Mouse (Mus musculus): ENCODE data around the gene Phf10.
A peak's percentile ranks its signal among the peaks of the same experiment; 100 is the strongest.
"Not testable (repeated sequence)": the region's sequence is repeated elsewhere in the genome, so short reads cannot be mapped to it uniquely, and the experiment has no call there.

Phf10 gene

DNA sequence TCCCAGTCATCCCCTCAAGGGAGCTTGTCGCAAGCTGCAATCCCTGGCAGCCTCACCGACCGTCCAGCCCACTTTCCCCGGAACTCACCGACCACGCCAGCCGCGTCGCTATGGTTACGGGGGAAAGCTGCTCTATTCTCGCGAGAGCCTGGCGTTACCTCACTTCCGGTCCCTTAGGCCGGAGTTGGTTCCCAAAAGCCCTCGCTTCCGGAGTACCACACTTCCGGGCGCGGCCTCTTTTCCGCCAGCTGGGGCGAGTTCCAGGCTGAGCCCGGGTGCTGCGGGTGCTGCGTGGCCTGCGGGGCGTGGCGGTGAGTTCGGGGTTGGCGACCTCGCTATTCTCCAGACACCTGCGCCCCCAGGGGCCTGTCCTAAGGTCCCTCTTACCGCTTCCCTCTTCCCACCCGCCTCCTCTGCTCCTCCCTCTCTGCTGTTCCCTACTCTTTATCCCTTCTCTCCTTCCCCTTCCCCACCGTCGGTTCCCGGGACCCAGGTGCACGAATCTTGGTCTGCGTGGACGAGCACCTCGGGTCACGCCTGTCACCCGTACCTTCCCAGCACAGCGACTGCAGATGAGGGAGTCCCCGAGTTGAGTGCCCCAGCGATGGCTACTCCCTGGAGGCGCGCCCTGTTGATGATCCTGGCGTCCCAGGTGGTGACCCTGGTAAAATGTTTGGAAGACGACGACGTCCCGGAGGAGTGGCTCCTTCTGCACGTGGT, 17.9 kb downstream of the Phf10 start, which contains the start of the genes Wdr27 and 1600012H06Rik:
Wdr27 (minus strand) TSS at position 150 of the 720 bp plus-strand sequence.
1600012H06Rik (plus strand) TSS at position 176 of the 720 bp plus-strand sequence.
- DNase-seq (ENCODE audit: low read depth, low spot score) = peak; percentile 98

- DNase-seq (ENCODE audit: low read depth, low spot score) = not testable (repeated sequence)
These were observed 18.9 kb downstream of the Phf10 start for GRCm38 (mm10) chr17:14942181-14942580.

DNA sequence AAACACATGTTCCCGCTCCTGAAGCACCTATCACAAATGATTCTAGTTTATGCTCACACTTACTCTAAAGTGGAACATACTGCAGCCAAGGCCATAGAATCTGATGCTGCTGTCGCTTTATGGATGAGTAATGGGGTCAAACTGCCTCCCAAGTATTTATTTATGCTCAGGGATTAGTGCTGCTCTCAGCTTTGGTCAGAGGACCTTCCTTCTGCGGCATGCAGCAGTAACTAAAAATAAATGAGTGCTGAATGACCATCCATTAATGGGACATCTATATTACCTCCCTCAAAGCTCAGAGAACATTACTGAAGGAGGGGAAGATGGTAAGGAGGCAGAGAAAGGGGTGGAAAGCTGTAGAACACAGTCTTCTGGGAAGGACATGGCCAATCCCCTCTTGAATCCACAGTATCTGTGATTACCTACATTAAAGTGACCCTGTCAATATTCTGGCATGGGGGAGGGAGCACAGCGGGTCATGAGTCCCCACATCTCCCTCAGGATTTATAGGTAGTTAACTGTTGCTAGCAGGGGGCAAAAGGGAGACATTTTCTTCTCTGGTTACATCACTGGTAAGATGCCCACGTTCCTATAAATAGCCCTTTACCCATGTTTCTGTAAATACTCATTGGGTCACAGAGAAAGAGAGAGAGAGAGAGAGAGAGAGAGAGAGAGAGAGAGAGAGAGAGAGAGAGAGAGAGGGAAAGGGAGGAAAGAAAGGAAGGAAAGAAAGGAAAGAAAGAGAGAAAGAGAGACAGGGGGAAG, 25.1 kb downstream of the Phf10 start:
- no peak for DNase-seq (ENCODE audit: low read depth, low spot score)

- not testable (repeated sequence) for DNase-seq (ENCODE audit: low read depth, low spot score)
These were observed 25.8 kb downstream of the Phf10 start for GRCm38 (mm10) chr17:14935280-14935679.

GRCm38 (mm10) chr17:14931469-14931868, 29.6 kb downstream of the Phf10 start:
- DNase-seq (ENCODE audit: low read depth, low spot score) = no peak

DNA sequence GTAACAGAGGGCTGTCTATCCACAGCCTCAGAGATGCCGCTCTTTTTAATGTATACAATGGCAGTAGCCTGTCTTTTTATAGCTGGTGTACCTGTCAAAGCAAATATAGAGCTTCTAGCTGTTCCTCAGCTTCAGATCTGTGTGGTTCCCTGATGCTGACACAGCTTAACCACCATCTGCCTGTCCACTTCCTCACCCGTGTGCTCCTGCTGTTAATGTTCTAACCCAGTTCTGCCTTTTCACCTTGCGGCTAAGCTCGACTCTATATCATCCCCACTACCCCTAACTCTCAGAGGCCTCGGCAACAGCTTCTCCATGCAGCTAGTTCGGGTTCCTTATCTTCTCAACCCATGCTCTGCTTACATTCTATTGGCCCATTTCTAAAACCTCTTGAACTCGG, 30.4 kb downstream of the Phf10 start:
- no peak for DNase-seq (ENCODE audit: low read depth, low spot score)

GRCm38 (mm10) chr17:14928631-14929030, 32.4 kb downstream of the Phf10 start:
- DNase-seq (ENCODE audit: low read depth, low spot score) = no peak

GRCm38 (mm10) chr17:14927644-14928218, 33.3 kb downstream of the Phf10 start:
- DNase-seq (ENCODE audit: low read depth, low spot score) = no peak

- DNase-seq (ENCODE audit: low read depth, low spot score) = no peak
These were observed 39.5 kb downstream of the Phf10 start for GRCm38 (mm10) chr17:14921582-14921981.

DNA sequence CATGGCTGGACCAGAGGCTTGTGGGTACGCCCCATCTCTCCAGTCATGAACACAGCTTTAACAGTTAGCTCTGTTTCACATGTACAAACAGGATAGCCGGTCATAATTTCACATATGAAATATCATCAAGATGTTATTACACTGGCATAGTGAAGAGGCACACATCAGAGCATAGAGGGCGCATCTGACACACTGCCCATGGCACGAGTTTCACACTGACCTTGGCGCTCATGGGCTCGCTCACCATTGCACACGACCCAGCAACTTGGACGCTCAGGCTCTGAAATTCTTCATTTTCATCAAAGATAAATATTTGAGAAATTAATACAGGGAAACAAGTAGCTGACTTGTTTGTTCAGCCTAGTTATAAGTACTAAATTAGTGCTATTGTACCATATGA, 43.2 kb downstream of the Phf10 start:
- no peak for DNase-seq (ENCODE audit: low read depth, low spot score)

- DNase-seq (ENCODE audit: low read depth, low spot score) = no peak
These were observed 46.7 kb downstream of the Phf10 start for GRCm38 (mm10) chr17:14914401-14914800.

GRCm38 (mm10) chr17:14912981-14913380, 48.1 kb downstream of the Phf10 start:
- no peak for DNase-seq (ENCODE audit: low read depth, low spot score)

- DNase-seq (ENCODE audit: low read depth, low spot score) = peak; percentile 47
These were observed 48.7 kb downstream of the Phf10 start for GRCm38 (mm10) chr17:14912420-14912819.

- no peak for DNase-seq (ENCODE audit: low read depth, low spot score)
These were observed 50.3 kb downstream of the Phf10 start for GRCm38 (mm10) chr17:14910771-14911170.

GRCm38 (mm10) chr17:14909331-14909730, 51.7 kb downstream of the Phf10 start:
- DNase-seq (ENCODE audit: low read depth, low spot score) = no peak

GRCm38 (mm10) chr17:14907136-14907535, 53.9 kb downstream of the Phf10 start:
- DNase-seq (ENCODE audit: low read depth, low spot score) = peak; percentile 49

DNA sequence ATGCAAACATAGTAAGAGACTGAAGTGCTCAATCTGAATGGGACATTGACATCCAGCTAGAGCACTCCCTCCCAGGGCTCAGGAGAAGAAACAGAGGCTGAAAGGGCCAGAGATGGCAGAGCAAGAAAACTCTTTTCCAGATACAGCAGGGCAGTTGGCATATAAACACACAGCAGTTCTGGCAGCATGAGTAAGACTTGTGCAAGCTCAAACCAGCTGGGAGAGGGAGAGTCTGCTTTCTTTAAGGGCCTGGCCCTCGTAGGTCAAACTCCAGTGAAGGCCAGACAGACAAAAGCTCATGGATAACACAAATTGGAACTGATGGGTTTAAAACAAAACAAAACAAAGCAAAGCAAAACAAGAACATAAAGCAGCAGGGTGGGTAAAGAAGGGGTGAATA, 54.5 kb downstream of the Phf10 start:
- no peak for DNase-seq (ENCODE audit: low read depth, low spot score)

GRCm38 (mm10) chr17:14904637-14905265, 56.3 kb downstream of the Phf10 start:
- DNase-seq (ENCODE audit: low read depth, low spot score) = peak; percentile 74

DNA sequence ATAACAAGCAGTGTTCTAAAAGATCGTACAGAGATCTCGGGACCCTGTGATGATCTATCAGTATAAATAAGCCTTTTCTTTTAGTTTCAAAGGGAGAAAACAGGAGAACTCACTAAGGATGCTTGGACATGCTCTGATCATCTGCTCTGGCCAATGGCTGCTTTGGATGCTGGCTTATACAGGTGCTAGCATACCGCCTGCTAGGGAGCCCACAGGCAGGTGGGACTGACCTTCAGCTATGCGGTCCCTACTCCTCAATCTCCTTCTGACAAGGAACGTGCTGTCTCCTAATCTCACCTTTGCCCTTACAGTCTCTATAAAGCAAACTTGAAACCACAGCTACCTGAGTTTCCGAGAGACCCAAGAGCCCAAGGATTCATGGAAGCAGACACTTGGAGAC, 56.9 kb downstream of the Phf10 start:
- DNase-seq (ENCODE audit: low read depth, low spot score) = no peak

DNA sequence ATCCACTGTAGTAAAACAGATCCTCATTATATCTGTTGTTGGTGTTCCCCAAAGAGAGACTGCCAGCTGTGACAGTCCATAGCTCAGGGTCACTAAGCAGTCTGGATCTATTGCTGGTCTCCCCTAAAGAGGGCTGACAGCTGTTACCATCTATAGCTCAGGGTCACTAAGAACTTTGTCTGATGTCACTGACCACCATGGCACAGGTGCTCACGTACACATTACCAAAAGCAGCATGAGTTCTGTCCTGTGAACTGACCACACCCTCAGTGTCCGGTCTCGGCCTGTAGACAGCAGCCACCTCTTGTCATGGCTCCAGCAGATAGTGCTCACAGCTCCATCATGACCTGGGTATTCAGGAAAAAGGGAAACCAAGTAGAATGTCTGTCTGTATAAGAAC, 57.9 kb downstream of the Phf10 start:
- no peak for DNase-seq (ENCODE audit: low read depth, low spot score)

DNA sequence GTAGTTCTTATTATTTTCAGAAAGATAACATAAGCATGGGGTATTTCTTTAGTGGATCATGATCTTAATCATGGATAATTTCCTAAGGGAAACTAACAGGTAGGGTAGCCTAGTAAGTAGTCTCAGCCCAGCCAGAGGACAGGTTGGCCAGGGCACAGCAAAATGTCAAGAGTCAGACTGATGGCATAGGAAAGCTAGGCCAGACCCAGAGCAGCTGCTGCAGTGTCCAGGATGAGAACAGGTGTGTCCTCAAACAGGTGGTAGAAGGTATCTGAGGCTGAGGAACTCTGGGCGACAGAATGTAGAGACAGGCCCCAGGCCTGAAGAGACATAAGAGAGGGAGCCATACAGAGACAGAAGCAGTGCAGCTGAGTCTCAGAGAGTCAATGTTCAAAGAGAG, 62.1 kb downstream of the Phf10 start:
- DNase-seq (ENCODE audit: low read depth, low spot score) = no peak

- not testable (repeated sequence) for DNase-seq (ENCODE audit: low read depth, low spot score)
These were observed 66.0 kb downstream of the Phf10 start for GRCm38 (mm10) chr17:14895058-14895457.
